Mouse (Mus musculus): ENCODE measurements around the gene Styk1. TPM values are rescaled to one million over a fixed set of nuclear protein-coding genes. Genes with fewer than 3 reads are reported as not detected.
"Not testable (repeated sequence)": the region's sequence is repeated elsewhere in the genome, so short reads cannot be mapped to it uniquely, and the experiment has no call there.

The Styk1 gene
- total RNA-seq, 2 experiments from 2014 or later, result 0.17 to 0.23 TPM

DNA sequence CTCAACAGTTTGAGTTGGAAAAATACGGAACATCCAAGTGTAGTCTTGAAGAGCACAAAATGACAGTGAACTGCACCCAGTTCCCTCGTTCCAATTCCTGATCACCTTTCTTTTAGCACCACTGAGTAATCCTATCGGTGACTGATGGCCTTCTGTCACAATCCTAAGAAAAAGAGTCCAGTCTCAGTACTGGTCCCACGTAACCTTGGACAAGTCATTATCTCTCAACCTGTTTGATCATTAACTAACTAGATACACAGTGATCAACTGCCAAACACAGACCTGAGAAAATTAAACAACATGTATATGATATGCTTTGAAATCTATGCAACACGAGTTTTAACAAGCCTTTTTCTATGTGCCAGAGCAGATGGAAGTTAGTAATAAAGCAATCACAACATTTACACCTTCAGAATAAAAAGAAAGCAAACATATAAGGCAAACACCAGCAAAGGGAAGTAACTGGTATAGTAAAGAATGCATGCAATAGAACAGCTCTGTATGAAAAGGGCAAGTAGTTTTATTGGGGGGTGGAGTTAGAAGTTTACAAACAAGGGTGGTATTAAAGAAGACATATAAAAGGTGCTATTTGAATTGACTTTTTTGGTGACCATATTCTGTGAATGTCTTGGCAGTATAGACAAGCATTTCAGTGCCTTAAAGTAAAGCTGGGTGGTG lies 58.8 kb downstream of the Styk1 start:
- no peak for DNase-seq (ENCODE audit: low spot score)
- intact Hi-C loops (cut with DNase I), result loop anchor here (5.0 to 10.0 kb wide), 2 partner anchors 93 to 1810 kb away; partner anchors contain the start of genes Smim10l1 and Ybx3

GRCm38 (mm10) chr6:131293916-131294315 lies 59.5 kb downstream of the Styk1 start:
- intact Hi-C loops (cut with DNase I), result loop anchor here (5.0 to 10.0 kb wide), 2 partner anchors 93 to 1811 kb away; partner anchors contain the start of genes Smim10l1 and Ybx3
- no peak for DNase-seq (ENCODE audit: low spot score)

DNA sequence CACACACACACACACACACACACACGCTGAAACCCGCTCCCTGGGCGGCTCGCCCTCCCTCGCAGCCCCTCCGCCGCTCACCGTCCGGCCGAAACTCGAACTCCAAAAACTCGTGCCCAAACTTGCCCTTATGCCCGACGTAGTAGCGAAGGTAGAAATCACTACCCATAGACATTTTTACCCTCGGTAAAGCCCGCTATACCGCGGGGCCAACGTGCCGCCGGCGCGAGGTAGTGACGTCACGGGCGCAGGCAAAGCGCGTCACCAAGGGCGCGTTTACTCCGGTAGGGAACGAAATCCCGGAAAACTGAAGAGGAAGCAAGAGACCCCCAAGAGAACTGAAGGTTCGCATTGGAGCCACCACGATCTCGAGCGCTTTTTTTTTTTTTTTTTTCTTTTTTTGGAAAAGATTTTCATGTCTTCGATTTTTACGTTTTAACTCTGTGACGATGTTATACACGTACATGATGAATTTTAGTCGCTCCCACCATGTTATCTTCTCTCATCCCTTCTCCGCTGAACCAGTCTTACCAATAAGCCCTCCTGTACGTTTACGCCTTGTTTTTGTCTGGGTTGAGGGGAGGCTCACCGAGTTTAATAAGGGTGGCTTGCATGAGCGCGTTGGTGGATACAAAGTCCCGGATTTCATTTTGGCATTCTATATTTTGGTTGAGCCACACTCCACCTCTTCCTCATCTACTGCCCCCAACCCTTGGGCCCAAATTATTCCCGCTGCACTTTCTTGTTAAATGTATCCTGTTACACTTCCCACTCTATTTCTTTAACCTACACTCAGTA lies 60.2 kb downstream of the Styk1 start, which contains the start of gene Magohb:
Magohb (minus strand) TSS at position 254 of the 798 bp plus-strand sequence.
- peak; percentile 55 for DNase-seq (ENCODE audit: low spot score)
- intact Hi-C loops (cut with DNase I), result loop anchor here (5.0 to 10.0 kb wide), 2 partner anchors 94 to 1812 kb away; partner anchors contain the start of genes Smim10l1 and Ybx3

GRCm38 (mm10) chr6:131292276-131292990 lies 61.0 kb downstream of the Styk1 start:
- intact Hi-C loops (cut with DNase I), result loop anchor here (5.0 to 10.0 kb wide), 2 partner anchors 95 to 1812 kb away; partner anchors contain the start of genes Smim10l1 and Ybx3
- no peak for DNase-seq (ENCODE audit: low spot score)

DNA sequence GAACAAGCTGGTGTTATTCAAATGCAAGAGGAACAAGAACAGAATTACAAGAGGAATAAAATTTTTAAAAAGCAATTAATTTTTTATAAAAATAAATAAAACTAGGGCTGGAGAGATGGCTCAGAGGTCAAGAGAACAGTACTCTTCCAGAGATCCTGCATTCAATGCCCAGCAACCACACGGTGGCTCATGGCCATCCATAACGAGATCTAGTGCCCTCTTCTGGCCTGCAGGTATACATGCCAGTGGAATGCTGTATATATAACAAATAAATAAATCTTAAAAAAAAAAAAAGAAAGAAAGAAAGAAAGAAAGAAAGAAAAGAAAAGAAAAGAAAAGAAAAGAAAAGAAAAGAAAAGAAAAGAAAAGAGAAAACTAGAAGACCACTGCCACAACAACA lies 63.0 kb downstream of the Styk1 start:
- DNase-seq (ENCODE audit: low spot score), result no peak
- intact Hi-C loops (cut with DNase I), result loop anchor here (5.0 to 10.0 kb wide), 2 partner anchors 97 to 1814 kb away; partner anchors contain the start of genes Smim10l1 and Ybx3

DNA sequence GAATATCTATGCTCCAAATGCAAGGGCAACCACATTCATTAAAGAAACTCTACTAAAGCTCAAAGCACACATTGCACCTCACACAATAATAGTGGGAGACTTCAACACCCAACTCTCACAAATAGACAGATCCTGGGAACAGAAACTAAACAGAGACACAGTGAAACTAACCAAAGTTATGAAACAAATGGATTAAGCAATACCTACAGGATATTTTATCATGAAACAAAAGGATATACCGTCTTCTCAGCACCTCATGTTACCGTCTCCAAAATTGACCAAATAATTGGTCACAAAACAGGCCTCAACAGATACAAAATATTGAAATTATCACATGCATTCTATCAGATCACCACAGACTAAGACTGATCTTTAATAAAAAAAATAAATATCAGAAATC lies 75.2 kb downstream of the Styk1 start:
- intact Hi-C loops (cut with DNase I), result not testable (repeated sequence)

DNA sequence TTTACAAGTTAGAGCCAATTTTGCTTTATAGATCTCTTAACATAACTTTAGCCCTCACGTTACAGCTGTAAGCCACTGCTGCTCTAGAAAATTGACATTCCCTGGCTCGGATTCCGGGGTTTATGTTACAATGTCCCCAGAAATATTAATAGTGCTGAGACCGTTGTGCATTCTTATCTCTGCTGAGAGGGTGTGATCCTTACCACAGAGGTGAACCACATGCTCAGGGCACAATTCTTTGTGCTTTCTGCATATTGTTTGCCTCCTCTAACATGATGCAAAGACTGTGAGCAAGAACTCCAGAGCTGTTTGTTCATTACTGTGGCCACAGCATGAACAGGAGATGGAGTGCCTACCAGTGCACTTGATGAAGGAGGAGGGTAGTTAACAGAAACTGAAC lies 76.7 kb downstream of the Styk1 start:
- intact Hi-C loops (cut with DNase I), result no loop called here
- no peak for DNase-seq (ENCODE audit: low spot score)

More for the DNA sequence above, 75.2 kb downstream of the Styk1 start:
- DNase-seq (ENCODE audit: low spot score), result not testable (repeated sequence)

GRCm38 (mm10) chr6:131272311-131272710 lies 81.1 kb downstream of the Styk1 start:
- DNase-seq (ENCODE audit: low spot score), result no peak
- intact Hi-C loops (cut with DNase I), result no loop called here

DNA sequence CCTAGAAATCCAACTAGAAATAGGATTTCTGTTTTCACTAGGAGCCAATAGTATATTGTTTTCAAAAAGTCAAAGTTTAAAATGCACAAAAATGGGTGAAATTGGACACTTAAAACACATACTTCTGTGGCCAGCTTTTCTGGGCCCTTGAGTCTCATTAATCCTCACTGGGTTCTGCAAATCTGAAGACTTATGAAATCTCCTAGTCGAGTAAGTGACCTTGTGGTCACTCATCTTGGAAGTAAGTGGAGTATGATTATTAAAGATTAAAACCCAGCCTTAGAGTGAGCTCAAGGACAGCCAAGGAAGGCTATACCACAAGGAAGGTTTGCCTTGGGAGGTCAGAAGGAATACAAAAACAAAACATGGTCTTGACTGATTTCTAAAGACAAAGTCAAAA lies 83.1 kb downstream of the Styk1 start:
- intact Hi-C loops (cut with DNase I), result no loop called here
- no peak for DNase-seq (ENCODE audit: low spot score)

GRCm38 (mm10) chr6:131269599-131269998 lies 83.8 kb downstream of the Styk1 start:
- no peak for DNase-seq (ENCODE audit: low spot score)
- intact Hi-C loops (cut with DNase I), result no loop called here

DNA sequence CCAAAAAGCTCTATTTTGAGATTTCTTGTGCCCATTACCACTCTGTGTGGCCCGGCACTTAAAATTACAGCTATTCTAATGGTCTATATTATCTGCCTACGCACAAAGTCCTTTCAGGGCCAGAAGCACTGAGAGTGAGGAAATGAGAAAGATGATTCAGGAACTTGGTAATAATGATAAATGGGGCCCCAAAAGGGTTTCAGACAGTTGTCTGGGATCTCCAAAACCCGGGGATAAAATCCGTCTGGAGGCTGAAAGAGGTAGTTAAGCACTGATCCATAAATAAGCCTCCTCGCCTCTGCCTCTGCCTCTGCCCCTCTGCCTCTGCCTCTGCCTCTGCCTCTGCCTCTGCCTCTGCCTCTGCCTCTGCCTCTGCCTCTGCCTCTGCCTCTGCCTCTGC lies 89.2 kb downstream of the Styk1 start:
- intact Hi-C loops (cut with DNase I), result no loop called here
- DNase-seq (ENCODE audit: low spot score), result no peak

GRCm38 (mm10) chr6:131262778-131263177 lies 90.6 kb downstream of the Styk1 start:
- intact Hi-C loops (cut with DNase I), result no loop called here
- no peak for DNase-seq (ENCODE audit: low spot score)

- no peak for DNase-seq (ENCODE audit: low spot score)
- intact Hi-C loops (cut with DNase I), result no loop called here
Measured at GRCm38 (mm10) chr6:131262009-131262408, 91.4 kb downstream of the Styk1 start.

Other genes starting within 250 kb of the Styk1 start
- gene Klra2, start 106.2 kb downstream of the Styk1 start, total RNA-seq (2021), result under 1 TPM in 1 of 2 experiments, not detected in 1; 0.17 TPM
- gene Magohb, start 60.4 kb downstream of the Styk1 start, total RNA-seq (2021), result 1 to 10 TPM; 7.4 to 7.7 TPM
- 100 to 1,000 TPM; 239 to 249 TPM for gene Ybx3, start 34.9 kb upstream of the Styk1 start, total RNA-seq (2021)
- gene 5430401F13Rik, start 132.8 kb upstream of the Styk1 start, total RNA-seq (2021), result not detected
- gene Gm6619, start 132.8 kb upstream of the Styk1 start, total RNA-seq (2021), result not detected

Measured in heart, postnatal 25 days (tissue).